In the genomic region with DNA sequence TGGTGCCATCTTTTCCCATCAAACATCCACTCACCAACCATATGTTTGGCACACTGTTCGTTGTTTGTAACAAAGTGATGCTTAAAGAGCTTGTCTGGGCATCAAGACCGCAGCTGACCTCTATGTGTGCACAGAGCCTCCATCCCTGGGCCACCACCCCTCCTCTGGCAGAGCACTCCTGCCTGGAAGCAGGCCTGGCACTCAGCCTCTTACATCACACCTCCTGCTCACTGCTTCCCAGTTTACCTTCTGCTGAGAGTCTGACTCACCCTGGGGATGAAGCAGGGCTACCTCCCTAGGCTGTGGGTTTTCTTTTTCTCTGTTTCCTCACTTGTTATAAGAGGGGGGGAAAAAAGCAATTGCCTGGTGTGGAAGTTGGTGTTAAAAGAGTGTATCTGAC, we compare ENCODE assay signal across 14 mouse cellular contexts.
DNase-seq lines count a peak whose midpoint lies in the region; ATAC-seq lines count a peak whose summit lies in the region.
"Had no signal": no experiment of that assay in that cellular context is flagged by ENCODE, and none has a peak within 500 bp of the region (broad histone marks: within the 10 kb centered on the region; RNA-seq: fewer than 3 reads in every experiment).

No protein-coding gene starts in this region.

- DNase-seq in frontal cortex, postnatal 10 days (ENCODE audit: low spot score in 2 of 2), result no peak
- peak; percentile 79 for DNase-seq in right cerebral cortex, adult 18-20 months
- no peak for DNase-seq in right cerebral cortex, postnatal 14 days
- DNase-seq in cerebellum, adult 18-20 months, result peak; percentile 68 to 78
- peak; percentile 38 for DNase-seq in fibroblast of lung, adult 2 months (ENCODE audit: low read depth)
- no peak for DNase-seq in spleen, postnatal 36 days (ENCODE audit: low spot score in 2 of 2)
- DNase-seq: heart, postnatal 14 days; kidney, adult 2 months; kidney, postnatal 4 days; layer of hippocampus, postnatal 36 days; lung, adult 18-20 months; lung, postnatal 36 days had no signal

- peak; percentile 97 for ATAC-seq in frontal cortex, adult (ENCODE audit: low TSS enrichment)
- no peak for ATAC-seq in erythroid progenitor cell, adult 5-6 weeks (replicated peaks; ENCODE audit: low FRiP score, poor library complexity, severe bottlenecking)

Comparison
In these comparisons a context has a peak if more than half of its experiments do, and no peak if none do; other contexts are left out.
1. DNase-seq: peak in right cerebral cortex, adult 18-20 months (single experiment), cerebellum, adult 18-20 months (2 of 2) and fibroblast of lung, adult 2 months (single experiment); none in frontal cortex, postnatal 10 days (0 of 2), right cerebral cortex, postnatal 14 days (single experiment) and spleen, postnatal 36 days (0 of 2).